Mouse (Mus musculus) liver, embryonic 13.5 days (tissue): ENCODE data around the gene Ifrd2. TPM values are rescaled to one million over a fixed set of nuclear protein-coding genes. Genes with fewer than 3 reads are reported as not detected.

Source experiments
- ATAC-seq: fragments of 200-750 bp; cut with Nextera tagmentation; 2 replicates; pipeline ENCODE4 v1.8.0; 2017; ENCODE audit warnings: low read depth, mild to moderate bottlenecking, moderate number of reproducible peaks, moderate library complexity
- DNase-seq: peaks from one replicate; pipeline ENCODE4 v3.0.0; 2022
- H3K27ac ChIP-seq: fragments of 300-500 bp; sonication (generic); 2 replicates; pipeline ENCODE4 v1.5.1; 2015; ENCODE audit warnings: moderate library complexity, mild to moderate bottlenecking, inconsistent platforms
- H3K27me3 ChIP-seq: fragments of 300-500 bp; sonication (generic); 2 replicates; pipeline ENCODE4 v1.6.1; 2015; ENCODE audit warnings: mild to moderate bottlenecking, inconsistent platforms
- H3K36me3 ChIP-seq: fragments of 300-500 bp; sonication (generic); 2 replicates; pipeline ENCODE4 v1.6.1; 2015; ENCODE audit warnings: mild to moderate bottlenecking, inconsistent platforms
- H3K4me1 ChIP-seq: fragments of 300-500 bp; sonication (generic); replicated peaks from 2 replicates; pipeline ENCODE4 v1.6.1; 2015; ENCODE audit warnings: inconsistent platforms
- H3K4me2 ChIP-seq: fragments of 300-500 bp; sonication (generic); 2 replicates; pipeline ENCODE4 v1.6.1; 2015; ENCODE audit warnings: inconsistent platforms, mild to moderate bottlenecking, moderate library complexity
- H3K4me3 ChIP-seq: fragments of 300-500 bp; sonication (generic); replicated peaks from 2 replicates; pipeline ENCODE4 v1.5.1; 2015; ENCODE audit warnings: mild to moderate bottlenecking, inconsistent platforms
- H3K9ac ChIP-seq: fragments of 300-500 bp; sonication (generic); 2 replicates; pipeline ENCODE4 v1.6.1; 2015; ENCODE audit warnings: mild to moderate bottlenecking, inconsistent platforms
- H3K9me3 ChIP-seq: fragments of 300-500 bp; sonication (generic); replicated peaks from 2 replicates; pipeline ENCODE4 v1.6.1; 2016; ENCODE audit warnings: inconsistent platforms
- WGBS: fragments of 180-500 bp; shearing (Covaris S2); methylation state at CpG from one replicate; pipeline ENCODE4 v1.1.7; 2015; ENCODE audit not compliant: insufficient replicate concordance; 5-methylcytosine and 5-hydroxymethylcytosine counted together
- polyA plus RNA-seq: library from polyadenylated mRNA; unstranded; fragments of >200 nt; fragmentation: Nextera tagmentation; extraction: Ambion mirVana; gene quantifications from 2 replicates; pipeline ENCODE4 v1.2.1, GENCODE M21; 2015

Gene Ifrd2
- polyA plus RNA-seq, 1 experiment from 2014 or later, result 175 TPM

DNA sequence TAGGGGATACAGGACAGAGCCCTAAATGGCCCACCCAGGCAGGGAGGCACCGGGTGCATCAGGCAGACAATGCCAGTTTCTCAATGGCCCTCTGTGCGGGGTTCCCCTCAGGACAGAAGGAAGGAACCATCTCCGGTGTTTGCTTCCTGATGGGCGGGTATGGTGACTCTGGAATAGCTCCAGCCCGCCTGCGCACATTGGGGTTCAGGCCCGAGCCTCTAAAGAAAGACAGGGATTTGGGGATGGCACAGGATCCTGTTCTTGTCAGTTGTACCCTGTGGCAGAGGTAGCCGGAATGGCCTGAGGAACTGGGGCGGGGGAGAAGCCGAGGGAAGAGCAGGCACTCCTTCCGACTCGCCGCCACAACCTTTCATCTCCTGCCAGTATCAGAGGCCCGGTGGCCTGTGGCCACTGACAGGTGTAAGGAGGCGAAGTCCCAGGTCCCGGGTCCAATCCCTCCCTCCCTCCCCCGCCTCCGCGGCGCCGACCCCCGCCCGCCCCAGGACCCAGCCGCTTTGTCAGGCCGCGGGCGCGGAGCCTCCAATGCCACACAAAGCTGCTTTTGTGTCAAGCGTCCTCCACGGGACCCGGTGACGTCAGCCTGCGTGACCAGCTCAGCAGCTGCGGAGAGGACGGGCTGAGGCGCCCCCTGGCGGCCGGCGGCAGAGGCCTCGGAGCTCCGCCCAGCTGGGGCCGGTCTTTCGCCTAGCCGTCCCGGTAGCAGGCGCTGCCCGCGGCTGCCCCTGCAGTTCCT lies 24.9 kb downstream of the Ifrd2 start:
- H3K27ac ChIP-seq, result peak overlapping the region; percentile 75
- peak; percentile 92 for ATAC-seq
- peaks cover 52% of the 10 kb centered on the region for H3K4me1 ChIP-seq
- H3K9ac ChIP-seq, result peak overlapping the region; percentile 80
- H3K36me3 ChIP-seq, result peaks cover 37% of the 10 kb centered on the region
- H3K9me3 ChIP-seq, result no peaks in the 10 kb centered on the region
- DNase-seq, result peak; percentile 98
- WGBS, result 6% methylated on average over 47 of the region's 48 CpGs
- H3K27me3 ChIP-seq, result no peaks in the 10 kb centered on the region
- peak overlapping the region; percentile 61 for H3K4me3 ChIP-seq
- peak overlapping the region; percentile 87 for H3K4me2 ChIP-seq

DNA sequence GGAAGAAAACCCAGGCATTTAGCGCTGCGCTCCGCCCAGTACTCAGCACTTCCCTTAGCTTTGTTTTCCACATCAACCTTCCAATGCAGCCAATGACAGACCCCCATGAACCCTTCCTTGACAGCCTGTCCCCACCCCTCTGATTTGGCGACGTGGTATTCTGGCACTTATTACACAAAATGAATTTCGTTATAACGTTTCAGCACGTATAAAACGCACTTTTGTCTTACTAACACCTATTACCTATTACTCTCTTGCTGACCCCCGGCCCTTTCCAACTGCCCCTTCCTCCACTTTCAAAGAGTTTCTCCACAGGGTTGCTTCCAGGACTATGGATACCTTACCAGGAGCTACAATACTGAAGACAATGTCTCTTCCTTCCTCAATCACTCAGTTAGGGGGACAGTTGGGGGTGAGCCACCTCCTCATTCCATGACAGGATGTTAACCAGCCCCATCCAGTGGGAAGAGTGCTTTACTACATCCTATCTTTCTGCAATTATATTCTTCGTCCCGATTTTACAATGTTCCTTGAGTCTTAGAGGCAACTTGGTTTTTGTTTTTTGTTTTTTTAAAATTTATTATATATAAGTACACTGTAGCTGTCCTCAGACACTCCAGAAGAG lies 25.6 kb downstream of the Ifrd2 start:
- DNase-seq, result no peak
- H3K4me2 ChIP-seq, result peak overlapping the region; percentile 87

DNA sequence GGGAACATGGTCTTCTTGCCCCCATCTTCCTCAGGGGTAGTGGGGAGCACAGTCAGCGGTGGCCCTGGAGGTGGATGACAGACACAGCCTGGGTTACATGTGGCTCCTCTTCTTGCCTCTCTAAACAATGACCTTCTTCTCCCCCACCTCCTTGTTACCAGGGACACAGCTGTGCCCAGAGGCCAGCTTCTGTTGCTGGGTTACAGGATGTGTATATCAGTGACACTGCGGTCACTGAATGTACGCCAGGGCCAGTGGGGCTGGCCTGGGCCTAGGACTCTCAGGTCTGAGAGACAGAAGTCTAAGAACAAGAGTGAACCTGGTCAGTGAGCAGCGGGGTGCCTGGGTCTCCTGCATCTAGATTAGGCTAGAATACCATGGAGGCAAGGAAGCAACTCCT lies 27.6 kb downstream of the Ifrd2 start:
- no peak overlapping the region for H3K4me2 ChIP-seq
- peaks cover 54% of the 10 kb centered on the region for H3K4me1 ChIP-seq
- no peak overlapping the region for H3K4me3 ChIP-seq
- 88% methylated on average over 4 of the region's 4 CpGs for WGBS
- peaks cover 62% of the 10 kb centered on the region for H3K36me3 ChIP-seq
- ATAC-seq, result no peak
- no peak for DNase-seq
- H3K27me3 ChIP-seq, result no peaks in the 10 kb centered on the region
- H3K9me3 ChIP-seq, result no peaks in the 10 kb centered on the region
- H3K27ac ChIP-seq, result no peak overlapping the region
- H3K9ac ChIP-seq, result no peak overlapping the region

More for the DNA sequence above, 25.6 kb downstream of the Ifrd2 start:
- H3K4me1 ChIP-seq, result peaks cover 47% of the 10 kb centered on the region
- peaks cover 42% of the 10 kb centered on the region for H3K36me3 ChIP-seq
- H3K27me3 ChIP-seq, result no peaks in the 10 kb centered on the region
- 0 out of 2 replicates have a peak, but pooled peaks have one; percentile 2 for ATAC-seq
- peak overlapping the region; percentile 67 for H3K9ac ChIP-seq
- peak overlapping the region; percentile 71 for H3K27ac ChIP-seq
- WGBS, result 9% methylated on average over 12 of the region's 12 CpGs
- H3K4me3 ChIP-seq, result peak overlapping the region; percentile 61
- H3K9me3 ChIP-seq, result no peaks in the 10 kb centered on the region

DNA sequence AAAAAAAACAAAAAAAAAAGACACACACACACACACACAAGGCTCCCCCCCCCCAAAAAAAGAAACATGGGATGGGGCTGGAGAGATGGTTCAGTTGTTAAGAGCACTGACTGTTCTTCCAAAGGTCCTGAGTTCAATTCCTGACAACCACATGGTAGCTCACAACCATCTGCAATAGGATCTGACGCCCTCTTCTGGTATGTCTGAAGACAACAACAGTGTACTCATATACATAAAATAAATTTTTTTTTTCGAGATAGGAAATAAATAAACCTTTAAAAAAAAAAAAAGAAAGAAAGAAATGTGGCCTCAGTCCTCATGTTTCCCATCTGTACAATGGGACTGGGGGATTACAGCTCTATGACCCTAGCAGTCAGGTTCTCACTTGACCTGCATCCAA lies 30.0 kb downstream of the Ifrd2 start:
- 61% methylated on average over 2 of the region's 2 CpGs for WGBS
- no peak for ATAC-seq
- Histone ChIP-seq H3K27ac (no peak overlapping the region), H3K4me3 (no peak overlapping the region), H3K4me1 (peaks cover 40% of the 10 kb centered on the region), H3K27me3 (no peaks in the 10 kb centered on the region), H3K9ac (no peak overlapping the region), H3K36me3 (peaks cover 77% of the 10 kb centered on the region), H3K9me3 (no peaks in the 10 kb centered on the region), H3K4me2 (no peak overlapping the region)
- DNase-seq, result no peak

DNA sequence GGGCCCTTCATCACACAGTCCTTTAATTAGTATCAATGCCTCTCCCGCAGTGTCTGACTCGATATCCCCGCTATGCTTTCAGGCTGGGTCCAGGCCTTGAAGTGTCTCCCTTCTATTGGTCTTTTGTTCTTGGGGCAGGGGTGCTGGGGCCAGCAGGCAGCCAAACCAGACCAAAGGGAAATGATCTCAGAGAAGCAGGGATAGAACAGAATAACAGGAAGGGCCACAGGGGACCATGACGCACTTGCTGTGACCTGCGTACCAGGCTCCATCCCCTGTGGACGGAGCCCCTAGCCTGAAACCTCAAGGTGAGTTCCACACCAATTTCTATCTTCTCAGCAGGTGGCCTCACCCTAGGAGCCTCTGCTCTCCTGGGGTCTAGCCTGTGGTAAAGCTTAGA lies 30.7 kb downstream of the Ifrd2 start:
- WGBS, result 87% methylated on average over 6 of the region's 6 CpGs

DNA sequence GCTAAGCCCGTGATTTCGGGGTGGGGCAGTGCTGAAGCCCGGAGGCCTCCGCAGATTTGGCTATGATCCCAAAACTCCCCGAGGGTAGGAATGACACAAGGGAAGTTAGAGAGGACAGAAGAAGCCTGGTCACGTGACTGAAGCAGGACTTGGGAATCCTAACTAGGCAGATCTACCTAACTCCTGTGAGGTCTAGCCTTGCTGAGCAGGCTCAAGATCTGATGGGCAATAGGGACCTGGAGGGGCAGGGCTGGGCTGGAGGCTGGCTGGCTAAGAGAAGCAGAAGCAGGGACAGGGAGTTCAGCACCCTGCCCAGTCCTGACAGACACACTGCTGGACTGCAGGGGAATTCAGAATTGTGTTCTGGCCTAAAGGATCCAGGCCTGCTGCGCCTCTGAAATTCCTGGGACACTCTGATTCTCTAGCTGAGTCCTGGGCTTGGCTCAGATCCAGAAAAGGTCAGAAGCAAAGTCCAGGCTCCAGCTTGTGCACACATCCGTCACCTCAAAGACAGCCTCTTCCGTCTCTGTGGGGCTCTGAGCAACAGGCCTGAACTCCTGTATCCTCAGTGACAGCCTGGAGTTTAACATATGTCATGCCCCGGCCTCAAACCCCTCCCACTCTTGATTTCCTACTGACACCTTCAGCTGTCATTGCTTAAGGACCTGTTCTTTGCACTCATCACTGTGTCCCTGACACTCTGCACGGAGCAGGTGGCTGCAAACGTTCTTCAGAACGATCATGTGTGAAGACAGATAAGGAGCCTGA lies 31.5 kb downstream of the Ifrd2 start:
- Histone ChIP-seq H3K9ac (peak overlapping the region; percentile 41; the same call in 1 of the 2 replicates), H3K36me3 (peaks cover 87% of the 10 kb centered on the region), H3K9me3 (no peaks in the 10 kb centered on the region), H3K4me3 (no peak overlapping the region), H3K4me2 (0 out of 2 replicates have a peak overlapping the region, but pooled peaks have one; percentile 1), H3K27ac (peak overlapping the region; percentile 78), H3K4me1 (peaks cover 36% of the 10 kb centered on the region), H3K27me3 (no peaks in the 10 kb centered on the region)
- ATAC-seq (peak; percentile 54), DNase-seq (no peak)
- WGBS, result 55% methylated on average over 13 of the region's 13 CpGs

More for the DNA sequence above, 30.7 kb downstream of the Ifrd2 start:
- Histone ChIP-seq H3K4me2 (no peak overlapping the region), H3K36me3 (peaks cover 82% of the 10 kb centered on the region), H3K9ac (no peak overlapping the region), H3K4me3 (no peak overlapping the region), H3K4me1 (peaks cover 37% of the 10 kb centered on the region), H3K27me3 (no peaks in the 10 kb centered on the region), H3K27ac (peak overlapping the region; percentile 78), H3K9me3 (no peaks in the 10 kb centered on the region)
- ATAC-seq (no peak), DNase-seq (no peak)

DNA sequence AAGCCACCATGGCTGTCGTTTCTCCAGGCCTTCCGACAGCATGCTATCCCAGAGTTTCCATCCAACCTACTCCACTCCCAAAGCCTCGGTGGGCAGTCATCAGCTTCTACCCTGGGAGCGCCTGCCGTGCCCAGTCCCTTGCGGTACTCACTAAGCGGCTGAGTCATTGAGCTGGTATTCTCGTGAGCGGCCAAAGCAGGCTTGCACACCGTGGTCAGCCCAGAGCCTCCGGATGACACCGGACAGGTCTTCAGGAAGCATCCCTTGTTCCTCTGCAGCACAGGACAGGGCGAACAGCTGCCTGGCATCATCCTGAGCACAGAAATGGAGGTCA lies 32.1 kb downstream of the Ifrd2 start:
- Histone ChIP-seq H3K36me3 (peaks cover 86% of the 10 kb centered on the region), H3K27me3 (no peaks in the 10 kb centered on the region), H3K9ac (no peak overlapping the region), H3K9me3 (no peaks in the 10 kb centered on the region), H3K4me1 (peaks cover 41% of the 10 kb centered on the region), H3K4me2 (no peak overlapping the region), H3K4me3 (no peak overlapping the region), H3K27ac (peak overlapping the region; percentile 78)
- ATAC-seq (peak; percentile 16), DNase-seq (no peak)
- 71% methylated on average over 13 of the region's 13 CpGs for WGBS

DNA sequence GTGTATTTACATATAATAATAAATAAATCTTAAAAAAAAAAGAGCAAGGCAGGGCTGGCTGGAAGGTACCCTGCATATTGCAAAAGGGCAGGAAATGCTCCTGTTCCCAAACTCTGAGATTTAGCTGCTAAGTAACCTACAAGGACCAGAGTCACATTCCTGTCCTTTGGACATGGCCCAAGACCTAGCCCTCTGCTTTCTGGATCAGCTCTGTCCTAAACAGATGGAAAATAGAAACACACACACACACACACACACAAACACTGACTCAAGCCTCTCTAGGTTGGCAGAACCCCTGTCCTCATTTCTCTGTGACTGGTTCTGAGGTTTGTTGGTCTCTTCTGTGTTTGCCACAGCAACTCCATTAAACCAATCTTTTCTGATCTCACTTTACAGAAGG lies 33.5 kb downstream of the Ifrd2 start:
- ATAC-seq, result no peak
- no peaks in the 10 kb centered on the region for H3K9me3 ChIP-seq
- H3K36me3 ChIP-seq, result peaks cover 84% of the 10 kb centered on the region
- no peaks in the 10 kb centered on the region for H3K27me3 ChIP-seq
- no peak overlapping the region for H3K27ac ChIP-seq
- no peak for DNase-seq
- H3K4me2 ChIP-seq, result no peak overlapping the region
- H3K4me1 ChIP-seq, result peaks cover 56% of the 10 kb centered on the region
- H3K9ac ChIP-seq, result no peak overlapping the region
- H3K4me3 ChIP-seq, result no peak overlapping the region

DNA sequence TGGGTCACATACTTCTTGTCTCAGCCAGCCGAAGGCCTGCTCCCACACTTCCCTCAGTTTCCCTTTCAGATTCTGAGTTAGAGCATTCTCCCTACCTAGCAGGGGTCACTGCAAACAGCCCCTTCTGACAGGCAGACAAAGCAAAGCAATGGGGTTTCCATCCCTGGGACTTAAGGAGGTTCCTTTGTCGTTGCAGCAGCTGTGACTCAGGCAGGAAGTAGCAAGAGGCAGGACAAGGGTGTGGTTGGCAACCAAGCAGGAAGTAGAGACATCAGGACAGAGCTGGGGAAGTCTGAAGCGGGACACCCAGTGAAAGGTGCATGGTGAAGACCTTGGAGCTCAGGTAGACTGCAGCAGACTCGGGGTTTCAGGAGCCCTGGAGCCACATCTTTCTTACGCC lies 37.1 kb downstream of the Ifrd2 start:
- 47% methylated on average over 5 of the region's 5 CpGs for WGBS
- DNase-seq (no peak), ATAC-seq (no peak)

DNA sequence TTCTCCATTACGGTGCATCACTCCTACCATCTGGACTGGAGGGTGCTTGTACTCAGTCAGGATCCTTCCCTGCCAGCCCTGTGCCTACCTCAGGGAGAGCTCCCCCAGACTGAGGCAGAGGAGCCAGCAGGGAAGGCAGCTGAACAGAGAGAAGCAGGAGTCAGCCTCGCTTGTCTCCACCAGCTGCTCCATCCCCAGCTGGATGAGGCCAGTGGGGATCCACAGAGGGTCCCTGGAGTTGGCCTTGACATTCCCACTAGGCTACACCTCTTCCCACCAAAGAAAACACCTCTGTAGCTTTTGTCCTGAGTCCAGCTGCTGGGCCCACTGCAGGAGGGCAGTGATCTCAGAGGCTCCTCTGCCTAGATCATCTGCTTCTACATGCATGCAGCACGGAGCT lies 37.5 kb downstream of the Ifrd2 start:
- Histone ChIP-seq H3K9ac (peak overlapping the region; percentile 7; the same call in 1 of the 2 replicates), H3K4me2 (no peak overlapping the region), H3K4me1 (peaks cover 74% of the 10 kb centered on the region), H3K27me3 (no peaks in the 10 kb centered on the region), H3K4me3 (no peak overlapping the region), H3K9me3 (no peaks in the 10 kb centered on the region), H3K36me3 (peaks cover 64% of the 10 kb centered on the region), H3K27ac (0 out of 2 replicates have a peak overlapping the region, but pooled peaks have one; percentile 31)
- 76% methylated on average over 3 of the region's 3 CpGs for whole genome bisulfite sequencing
- DNase-seq (no peak), ATAC-seq (no peak)

More for the DNA sequence above, 37.1 kb downstream of the Ifrd2 start:
- Histone ChIP-seq H3K4me1 (peaks cover 74% of the 10 kb centered on the region), H3K36me3 (peaks cover 65% of the 10 kb centered on the region), H3K9ac (peak overlapping the region; percentile 7; the same call in 1 of the 2 replicates), H3K27ac (0 out of 2 replicates have a peak overlapping the region, but pooled peaks have one; percentile 31), H3K4me3 (no peak overlapping the region), H3K9me3 (no peaks in the 10 kb centered on the region), H3K4me2 (no peak overlapping the region), H3K27me3 (no peaks in the 10 kb centered on the region)
